Mouse (Mus musculus): ENCODE measurements around the gene Slc25a38.
"Not testable (repeated sequence)": the region's sequence is repeated elsewhere in the genome, so short reads cannot be mapped to it uniquely, and the experiment has no call there.

The Slc25a38 gene

DNA sequence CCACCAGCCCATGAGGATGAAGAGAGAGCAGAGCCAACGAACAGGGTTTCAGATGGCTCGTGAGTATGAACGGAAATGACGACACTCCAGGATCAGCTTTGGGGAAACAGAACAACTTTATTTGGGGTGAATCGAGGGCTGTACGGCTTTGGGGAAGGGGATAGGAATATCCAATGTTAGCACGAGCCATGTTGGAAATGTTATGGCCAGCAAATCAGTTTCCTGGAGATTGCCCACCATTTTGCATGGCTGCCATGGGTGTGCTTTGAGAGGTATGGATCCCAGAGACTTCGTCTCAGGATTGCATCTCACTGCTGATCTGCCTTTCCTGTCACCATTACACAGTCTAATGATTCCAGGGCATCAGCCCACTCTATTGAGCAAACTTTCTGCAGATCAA is 10.9 kb upstream of the Slc25a38 start:
- DNase-seq (ENCODE audit: low read depth, low spot score), result no peak

DNA sequence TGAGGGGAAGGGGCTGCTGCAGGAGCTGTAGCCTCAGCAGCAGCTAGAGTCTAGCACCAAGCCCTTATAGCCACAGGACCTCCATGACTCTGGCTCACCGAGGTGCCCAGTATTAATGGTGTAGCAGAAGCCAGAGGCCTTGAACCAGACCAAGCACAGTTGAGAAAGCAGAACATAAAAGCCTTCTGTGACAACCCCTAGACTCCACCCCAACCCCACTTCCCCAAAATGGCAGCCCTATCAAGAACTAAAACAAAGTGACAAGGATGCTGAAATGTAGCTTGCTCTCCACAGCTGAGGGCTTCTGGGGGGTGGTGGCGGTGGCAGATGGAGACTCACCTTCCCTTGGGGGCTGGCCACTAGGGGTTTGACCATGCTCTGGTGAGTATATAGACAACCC is 9.0 kb upstream of the Slc25a38 start:
- no peak for DNase-seq (ENCODE audit: low read depth, low spot score)

DNA sequence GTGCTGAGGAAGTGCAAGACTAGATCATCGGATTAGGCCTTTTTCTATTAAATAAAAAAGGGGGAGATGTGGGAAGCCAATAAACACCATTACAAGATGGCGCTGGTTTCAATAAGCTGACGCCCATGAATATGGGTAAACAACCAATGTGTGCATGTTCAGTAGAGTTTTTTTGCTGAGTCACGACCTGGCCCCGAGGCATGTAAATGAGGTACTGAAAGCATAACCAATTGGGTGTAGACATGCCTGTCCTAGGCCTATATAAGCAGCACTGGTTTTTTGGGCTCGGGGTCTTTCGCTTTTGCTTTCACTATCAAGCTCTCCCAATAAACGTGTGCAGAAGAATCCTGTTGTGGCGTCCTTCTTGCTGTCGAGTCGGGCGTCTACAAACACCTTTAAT is 1.2 kb upstream of the Slc25a38 start:
- not testable (repeated sequence) for DNase-seq (ENCODE audit: low read depth, low spot score)

DNA sequence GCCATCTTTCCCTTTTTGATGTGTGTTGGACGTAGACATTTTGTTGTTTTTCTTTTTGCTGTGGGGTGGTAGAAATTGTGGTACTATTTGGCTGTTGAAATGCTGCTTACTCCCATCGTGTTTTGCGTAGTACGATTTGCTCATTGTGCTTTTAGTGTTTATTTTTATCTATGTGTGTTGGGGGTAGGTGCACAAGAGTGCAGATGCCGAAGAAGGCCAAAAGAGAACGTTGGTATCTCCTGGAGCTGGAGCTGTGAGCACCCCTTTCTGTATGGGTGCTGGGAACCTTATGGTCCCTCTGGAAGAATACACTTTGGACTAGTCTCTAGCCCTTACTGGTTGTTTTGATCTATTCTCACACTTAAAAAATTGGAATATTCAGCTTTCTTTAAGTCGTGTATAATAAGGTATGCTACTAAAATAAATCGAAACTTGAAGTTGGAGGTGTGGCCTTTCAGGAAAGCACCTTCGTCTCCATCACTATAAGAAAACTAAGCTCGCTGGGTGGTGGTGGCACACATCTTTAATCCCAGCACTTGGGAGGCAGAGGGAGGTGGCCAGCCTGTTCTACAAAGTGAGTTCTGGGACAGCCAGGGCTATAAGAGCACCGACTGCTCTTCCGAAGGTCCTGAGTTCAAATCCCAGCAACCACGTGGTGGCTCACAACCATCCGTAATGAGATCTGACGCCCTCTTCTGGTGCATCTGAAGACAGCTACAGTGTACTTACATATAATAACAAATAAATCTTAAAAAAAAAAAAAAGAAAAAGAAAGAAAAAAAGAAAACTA is 1.2 kb downstream of the Slc25a38 start:
- no peak for DNase-seq (ENCODE audit: low read depth, low spot score)

DNA sequence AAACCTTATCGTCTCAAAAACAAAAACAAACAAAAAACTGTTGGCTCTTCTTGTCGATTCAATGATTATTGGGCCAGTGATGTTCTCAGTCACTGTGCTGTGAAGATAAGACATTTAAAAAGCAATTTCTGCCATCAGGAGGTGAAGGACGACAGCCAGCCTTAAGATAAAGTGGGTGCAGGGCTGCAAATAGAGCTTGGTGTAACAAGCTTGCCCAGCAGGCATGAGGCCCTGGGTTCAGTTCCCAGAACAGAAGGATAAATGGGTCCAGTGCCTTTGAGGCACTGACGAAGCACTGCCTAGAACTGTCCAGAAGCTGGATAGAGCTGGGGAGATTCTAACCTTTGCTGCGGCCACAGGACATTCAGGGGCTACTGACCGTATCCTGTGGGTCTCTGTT is 2.3 kb downstream of the Slc25a38 start:
- no peak for DNase-seq (ENCODE audit: low read depth, low spot score)

- DNase-seq (ENCODE audit: low read depth, low spot score), result no peak
These were observed 3.3 kb downstream of the Slc25a38 start for GRCm38 (mm10) chr9:120113456-120113855.

GRCm38 (mm10) chr9:120114051-120114788 is 4.0 kb downstream of the Slc25a38 start:
- no peak for DNase-seq (ENCODE audit: low read depth, low spot score)

- DNase-seq (ENCODE audit: low read depth, low spot score), result no peak
These were observed 4.6 kb downstream of the Slc25a38 start for GRCm38 (mm10) chr9:120114789-120115151.

- no peak for DNase-seq (ENCODE audit: low read depth, low spot score)
These were observed 5.4 kb downstream of the Slc25a38 start for GRCm38 (mm10) chr9:120115580-120115979.

DNA sequence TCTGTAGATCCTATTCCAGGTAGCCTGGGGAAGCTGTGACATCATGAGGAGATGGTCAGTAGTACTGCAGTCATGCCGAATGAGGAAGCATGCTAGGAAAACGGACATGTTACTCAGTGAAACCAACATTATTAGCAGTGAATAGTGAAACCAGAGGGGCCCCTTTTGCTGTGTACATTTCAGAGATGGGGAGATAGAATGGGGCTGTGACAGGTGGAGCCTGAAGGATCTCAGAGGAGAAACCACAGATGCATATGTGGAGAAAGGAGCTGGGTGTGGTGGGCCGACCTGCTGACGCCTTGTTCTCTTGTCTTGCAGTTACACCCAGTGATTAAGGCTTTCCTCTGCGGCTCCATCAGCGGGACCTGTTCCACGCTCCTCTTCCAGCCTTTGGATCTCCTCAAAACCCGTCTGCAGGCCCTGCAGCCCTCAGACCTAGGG is 6.0 kb downstream of the Slc25a38 start:
- DNase-seq (ENCODE audit: low read depth, low spot score), result no peak

DNA sequence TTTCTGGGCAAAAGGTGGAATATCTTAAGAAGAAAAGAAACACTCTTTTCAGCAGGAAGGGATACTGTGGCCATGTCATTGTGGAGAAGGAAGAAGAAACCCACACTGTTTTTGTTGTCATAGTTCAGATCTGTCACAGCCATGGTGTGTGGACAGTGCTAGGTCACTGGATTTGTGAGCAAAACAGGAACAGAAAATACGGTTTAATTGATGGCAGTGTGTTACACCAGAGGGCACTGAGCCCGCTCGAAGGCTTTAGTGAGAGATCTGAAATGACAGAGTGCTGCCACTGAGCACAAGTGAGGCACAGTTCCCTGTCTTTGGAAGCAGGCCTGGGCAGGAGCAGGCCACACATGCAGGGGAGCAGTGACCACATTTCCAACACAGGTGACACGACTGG is 8.0 kb downstream of the Slc25a38 start:
- no peak for DNase-seq (ENCODE audit: low read depth, low spot score)

DNA sequence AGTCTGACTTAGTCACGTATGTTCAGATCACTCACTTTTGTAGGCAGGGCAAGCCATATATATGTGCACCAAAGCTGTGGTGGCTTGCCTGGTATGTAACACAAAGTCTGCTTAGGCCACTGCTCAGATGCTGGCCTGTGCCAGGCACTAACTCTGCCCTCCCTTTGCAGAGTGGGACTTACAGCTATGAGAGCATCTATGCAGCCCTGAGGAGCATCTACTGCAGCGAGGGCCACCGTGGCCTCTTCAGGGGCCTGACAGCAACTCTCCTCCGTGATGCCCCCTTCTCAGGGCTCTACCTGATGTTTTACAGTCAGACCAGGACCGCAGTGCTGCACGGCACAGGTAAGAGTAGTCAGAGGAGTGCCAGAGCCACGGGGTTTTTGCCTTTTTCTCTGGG is 10.3 kb downstream of the Slc25a38 start:
- no peak for DNase-seq (ENCODE audit: low read depth, low spot score)

DNA sequence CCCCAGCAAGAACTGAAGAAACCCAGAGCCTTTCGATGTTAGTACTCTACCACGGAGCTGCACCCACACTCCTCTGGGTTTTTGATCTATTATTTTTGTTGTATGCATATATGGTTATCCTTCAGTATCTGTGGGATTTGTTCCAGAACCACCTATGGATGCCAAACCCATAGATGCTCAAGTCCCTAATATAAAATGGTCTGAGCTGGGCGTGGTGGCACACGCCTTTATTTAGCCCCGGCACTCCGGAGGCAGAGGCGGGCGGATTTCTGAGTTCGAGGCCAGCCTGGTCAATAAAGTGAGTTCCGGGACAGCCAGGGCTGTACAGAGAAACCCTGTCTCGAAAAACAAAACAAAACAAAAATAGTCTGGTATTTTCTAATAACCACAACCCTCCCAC is 16.7 kb downstream of the Slc25a38 start:
- DNase-seq (ENCODE audit: low read depth, low spot score), result no peak

DNA sequence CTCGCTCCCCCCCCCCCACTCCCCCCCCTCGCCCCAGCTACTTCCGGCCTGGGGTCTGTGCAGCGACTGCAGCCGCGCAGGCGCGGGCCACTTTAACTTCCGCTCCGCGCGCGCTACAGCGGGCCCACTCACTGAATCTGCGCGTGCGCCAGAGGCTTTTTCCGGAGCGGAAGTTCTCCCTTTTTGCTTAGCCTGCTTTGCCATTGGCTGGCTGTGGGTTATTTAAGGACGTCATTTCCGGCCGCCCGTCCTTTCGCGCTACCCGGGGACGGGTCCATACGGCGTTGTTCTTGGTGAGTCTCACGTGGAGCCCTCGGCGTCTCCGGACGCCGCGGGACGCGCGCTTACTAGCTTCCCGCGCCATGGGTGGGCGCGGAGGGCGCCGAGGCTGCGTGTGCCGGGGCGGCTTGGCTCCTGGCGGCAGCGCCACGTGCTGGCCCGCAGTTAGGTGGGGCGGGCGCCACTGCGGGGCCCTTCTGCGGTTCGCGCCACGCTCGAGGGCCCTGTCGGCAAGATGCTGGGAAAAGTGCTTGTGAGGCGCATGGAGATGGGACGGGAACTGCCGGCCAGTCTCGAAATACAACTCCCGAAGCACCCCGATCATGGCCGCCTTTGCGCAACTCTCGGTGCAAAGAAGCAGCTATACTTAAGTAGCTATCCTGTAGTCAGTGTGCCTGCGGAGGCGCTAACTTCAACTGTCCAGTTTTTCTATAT is 17.5 kb downstream of the Slc25a38 start, which contains the start of gene Rpsa:
Gene Rpsa, plus strand, starts transcription at position 152 of the 714 bp plus-strand sequence.
- peak; percentile 98 for DNase-seq (ENCODE audit: low read depth, low spot score)

GRCm38 (mm10) chr9:120129276-120129675 is 19.1 kb downstream of the Slc25a38 start:
- no peak for DNase-seq (ENCODE audit: low read depth, low spot score)

- no peak for DNase-seq (ENCODE audit: low read depth, low spot score)
These were observed 21.7 kb downstream of the Slc25a38 start for GRCm38 (mm10) chr9:120131784-120132288.

- no peak for DNase-seq (ENCODE audit: low read depth, low spot score)
These were observed 23.0 kb downstream of the Slc25a38 start for GRCm38 (mm10) chr9:120132980-120133754.

GRCm38 (mm10) chr9:120133755-120134475 is 23.7 kb downstream of the Slc25a38 start:
- DNase-seq (ENCODE audit: low read depth, low spot score), result no peak

GRCm38 (mm10) chr9:120134529-120135160 is 24.5 kb downstream of the Slc25a38 start:
- DNase-seq (ENCODE audit: low read depth, low spot score), result no peak

DNA sequence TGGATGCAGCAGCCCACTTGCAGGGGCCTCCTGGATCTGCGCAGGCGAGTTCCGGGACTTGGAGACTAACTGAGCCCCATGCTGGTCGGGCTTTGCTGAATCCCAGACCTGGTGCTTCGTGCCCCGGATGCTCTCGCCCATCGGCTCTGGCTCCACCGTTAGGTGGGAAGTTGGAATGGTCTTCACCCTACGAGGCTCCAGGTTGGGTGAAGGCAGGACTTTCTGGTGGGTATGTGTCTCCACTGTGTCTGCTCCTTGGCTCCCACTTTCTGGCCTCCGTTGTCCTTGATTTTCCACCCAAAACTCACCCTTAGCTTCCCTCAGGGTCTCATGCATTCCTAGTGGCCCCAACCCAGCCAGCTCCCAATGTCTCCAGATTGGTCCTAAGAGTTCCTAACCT is 25.3 kb downstream of the Slc25a38 start:
- no peak for DNase-seq (ENCODE audit: low read depth, low spot score)

Measured in retina, postnatal 7 days (tissue).